Mouse (Mus musculus): ENCODE results near the gene Olfr1042. TPM values are rescaled to one million over a fixed set of nuclear protein-coding genes. Genes with fewer than 3 reads are reported as not detected.

Gene Olfr1042
- polyA plus RNA-seq, 1 experiment from 2014 or later: not detected

GRCm38 (mm10) chr2:86135828-86136227, 25.8 kb downstream of the Olfr1042 start, which contains the start of gene Olfr1039:
TSS of gene Olfr1039 (minus strand) at chr2:86135928.
- Histone ChIP-seq H3K36me3 (ENCODE audit: control insufficient read depth, insufficient read depth, low read length) (no peaks in the 10 kb centered on the region), H3K27me3 (ENCODE audit: control insufficient read depth, insufficient read depth, low read length) (no peaks in the 10 kb centered on the region), H3K4me2 (no peak within 1 kb of the TSS), H3K9ac (ENCODE audit: low read length) (no peak within 1 kb of the TSS), H3K9me3 (ENCODE audit: control insufficient read depth, low read length) (no peaks in the 10 kb centered on the region), H3K4me3 (ENCODE audit: low read depth, low read length) (no peak within 1 kb of the TSS), H3K27ac (ENCODE audit: low read depth, low read length) (no peak within 1 kb of the TSS), H3K4me1 (ENCODE audit: control insufficient read depth, insufficient read depth, low read length) (no peaks in the 10 kb centered on the region)
- no peak for DNase-seq (ENCODE audit: low spot score, missing footprints)
- ATAC-seq (ENCODE audit: low FRiP score): no peak
- 96% methylated on average over 1 of the region's 1 CpGs for WGBS

Other genes with a start within 250 kb of the Olfr1042 start
- not detected in 2 replicates for gene Olfr1025-ps1, start 246.6 kb downstream of the Olfr1042 start, polyA plus RNA-seq (2014; fragmentation: Nextera tagmentation; extraction: Ambion mirVana)
- gene Olfr1026, start 240.3 kb downstream of the Olfr1042 start, polyA plus RNA-seq (2014; fragmentation: Nextera tagmentation; extraction: Ambion mirVana): not detected in 2 replicates
- gene Olfr1028, start 211.4 kb downstream of the Olfr1042 start, polyA plus RNA-seq (2014; fragmentation: Nextera tagmentation; extraction: Ambion mirVana): not detected in 2 replicates
- gene Olfr1029, start 187.9 kb downstream of the Olfr1042 start, polyA plus RNA-seq (2014; fragmentation: Nextera tagmentation; extraction: Ambion mirVana): not detected in 2 replicates
- gene Olfr1030, start 182.6 kb downstream of the Olfr1042 start, polyA plus RNA-seq (2014; fragmentation: Nextera tagmentation; extraction: Ambion mirVana): not detected in 2 replicates
- not detected in 2 replicates for gene Olfr1031, start 171.5 kb downstream of the Olfr1042 start, polyA plus RNA-seq (2014; fragmentation: Nextera tagmentation; extraction: Ambion mirVana)
- not detected in 2 replicates for gene Olfr1032, start 156.3 kb downstream of the Olfr1042 start, polyA plus RNA-seq (2014; fragmentation: Nextera tagmentation; extraction: Ambion mirVana)
- gene Olfr1033, start 141.2 kb downstream of the Olfr1042 start, polyA plus RNA-seq (2014; fragmentation: Nextera tagmentation; extraction: Ambion mirVana): not detected in 2 replicates
- gene Olfr1034, start 116.0 kb downstream of the Olfr1042 start, polyA plus RNA-seq (2014; fragmentation: Nextera tagmentation; extraction: Ambion mirVana): not detected in 2 replicates
- not detected in 2 replicates for gene Olfr1036, start 87.8 kb downstream of the Olfr1042 start, polyA plus RNA-seq (2014; fragmentation: Nextera tagmentation; extraction: Ambion mirVana)
- gene Olfr1037, start 74.5 kb downstream of the Olfr1042 start, polyA plus RNA-seq (2014; fragmentation: Nextera tagmentation; extraction: Ambion mirVana): not detected in 2 replicates
- gene Olfr1039, start 25.9 kb downstream of the Olfr1042 start, polyA plus RNA-seq (2014; fragmentation: Nextera tagmentation; extraction: Ambion mirVana): not detected in 2 replicates
- not detected in 2 replicates for gene Olfr1040, start 15.1 kb downstream of the Olfr1042 start, polyA plus RNA-seq (2014; fragmentation: Nextera tagmentation; extraction: Ambion mirVana)
- gene Olfr1043, start 5.7 kb upstream of the Olfr1042 start, polyA plus RNA-seq (2014; fragmentation: Nextera tagmentation; extraction: Ambion mirVana): not detected in 2 replicates
- not detected in 2 replicates for gene Olfr1044, start 16.0 kb upstream of the Olfr1042 start, polyA plus RNA-seq (2014; fragmentation: Nextera tagmentation; extraction: Ambion mirVana)
- gene Olfr52, start 23.8 kb upstream of the Olfr1042 start, polyA plus RNA-seq (2014; fragmentation: Nextera tagmentation; extraction: Ambion mirVana): not detected in 2 replicates
- not detected in 2 replicates for gene Olfr1045, start 41.2 kb upstream of the Olfr1042 start, polyA plus RNA-seq (2014; fragmentation: Nextera tagmentation; extraction: Ambion mirVana)
- gene Olfr1046, start 57.5 kb upstream of the Olfr1042 start, polyA plus RNA-seq (2014; fragmentation: Nextera tagmentation; extraction: Ambion mirVana): not detected in 2 replicates
- gene Olfr1047, start 69.6 kb upstream of the Olfr1042 start, polyA plus RNA-seq (2014; fragmentation: Nextera tagmentation; extraction: Ambion mirVana): not detected in 2 replicates
- gene Olfr1048, start 78.5 kb upstream of the Olfr1042 start, polyA plus RNA-seq (2014; fragmentation: Nextera tagmentation; extraction: Ambion mirVana): not detected in 2 replicates
- not detected in 2 replicates for gene Olfr1049, start 96.5 kb upstream of the Olfr1042 start, polyA plus RNA-seq (2014; fragmentation: Nextera tagmentation; extraction: Ambion mirVana)
- not detected in 2 replicates for gene Olfr1051, start 117.2 kb upstream of the Olfr1042 start, polyA plus RNA-seq (2014; fragmentation: Nextera tagmentation; extraction: Ambion mirVana)
- gene Olfr1052, start 130.6 kb upstream of the Olfr1042 start, polyA plus RNA-seq (2014; fragmentation: Nextera tagmentation; extraction: Ambion mirVana): not detected in 2 replicates
- gene Olfr1053, start 153.4 kb upstream of the Olfr1042 start, polyA plus RNA-seq (2014; fragmentation: Nextera tagmentation; extraction: Ambion mirVana): not detected in 2 replicates
- gene Olfr1054, start 173.6 kb upstream of the Olfr1042 start, polyA plus RNA-seq (2014; fragmentation: Nextera tagmentation; extraction: Ambion mirVana): not detected in 2 replicates
- not detected in 2 replicates for gene Olfr1055, start 188.4 kb upstream of the Olfr1042 start, polyA plus RNA-seq (2014; fragmentation: Nextera tagmentation; extraction: Ambion mirVana)
- not detected in 2 replicates for gene Olfr1056, start 200.6 kb upstream of the Olfr1042 start, polyA plus RNA-seq (2014; fragmentation: Nextera tagmentation; extraction: Ambion mirVana)
- not detected in 2 replicates for gene Olfr1057, start 216.6 kb upstream of the Olfr1042 start, polyA plus RNA-seq (2014; fragmentation: Nextera tagmentation; extraction: Ambion mirVana)
- gene Olfr1058, start 226.7 kb upstream of the Olfr1042 start, polyA plus RNA-seq (2014; fragmentation: Nextera tagmentation; extraction: Ambion mirVana): not detected in 2 replicates

All from midbrain, embryonic 11.5 days (tissue).